Mouse (Mus musculus) large intestine, adult 2 months (tissue): Measurements from ENCODE around the gene Gpc1. TPM values are rescaled to one million over a fixed set of nuclear protein-coding genes. Genes with fewer than 3 reads are reported as not detected.

Experiments
- polyA plus RNA-seq: library from polyadenylated mRNA; depleted of rRNA; stranded (reverse); fragments of >200 nt; gene quantifications from 2 replicates; pipeline ENCODE4 v1.2.3, GENCODE M21; 2012; rRNA removed

Gene Gpc1
- polyA plus RNA-seq, 1 experiment = 7.5 TPM

Other genes starting within 250 kb of the Gpc1 start
- not detected in 2 replicates for gene Olfr1412, start 245.9 kb upstream of the Gpc1 start, polyA plus RNA-seq
- not detected in 2 replicates for gene Olfr1411, start 237.2 kb upstream of the Gpc1 start, polyA plus RNA-seq
- gene Olfr1410, start 225.9 kb upstream of the Gpc1 start, polyA plus RNA-seq = not detected in 2 replicates
- gene Olfr12, start 213.9 kb upstream of the Gpc1 start, polyA plus RNA-seq = not detected in 2 replicates
- 108 and 129 TPM in 2 replicates for gene Cops9, start 189.7 kb upstream of the Gpc1 start, polyA plus RNA-seq
- 0.19 and 0.38 TPM in 2 replicates for gene Otos, start 182.8 kb upstream of the Gpc1 start, polyA plus RNA-seq
- gene Ankmy1, start 71.3 kb downstream of the Gpc1 start, polyA plus RNA-seq = 0.11 and 0.18 TPM in 2 replicates
- 10.4 and 12.7 TPM in 2 replicates for gene Dusp28, start 75.3 kb downstream of the Gpc1 start, polyA plus RNA-seq
- 147 and 154 TPM in 2 replicates for gene Rnpepl1, start 79.1 kb downstream of the Gpc1 start, polyA plus RNA-seq
- 25.1 and 31.3 TPM in 2 replicates for gene Capn10, start 102.7 kb downstream of the Gpc1 start, polyA plus RNA-seq
- gene Gpr35, start 119.2 kb downstream of the Gpc1 start, polyA plus RNA-seq = 21.9 and 37.1 TPM in 2 replicates
- 0.12 TPM in 1 of 2 replicates, not detected in the other for gene Aqp12, start 174.7 kb downstream of the Gpc1 start, polyA plus RNA-seq